Mouse (Mus musculus) liver, embryonic 14.5 days (tissue): ENCODE results near the gene Cdh22. TPM values are rescaled to one million over a fixed set of nuclear protein-coding genes. Genes with fewer than 3 reads are reported as not detected.

Source experiments
- ATAC-seq: fragments of 200-750 bp; cut with Nextera tagmentation; 2 replicates; pipeline ENCODE4 v1.8.0; 2017; ENCODE audit warnings: moderate number of reproducible peaks, mild to moderate bottlenecking, moderate library complexity; ENCODE audit not compliant: insufficient read depth
- DNase-seq, 3 experiments: peaks; one replicate each; pipeline ENCODE4 v3.0.0-alpha.2; 2012 to 2013; ENCODE audit warnings: low read depth in 3 of 3, low spot score in 3 of 3
- H3K27ac ChIP-seq: fragments of 300-500 bp; sonication (generic); 2 replicates; pipeline ENCODE4 v1.5.1; 2014; ENCODE audit warnings: moderate library complexity, mild to moderate bottlenecking, control low read depth, inconsistent platforms
- H3K27me3 ChIP-seq: fragments of 300-500 bp; sonication (generic); 2 replicates; pipeline ENCODE4 v1.6.1; 2014; ENCODE audit warnings: mild to moderate bottlenecking, low read length, moderate library complexity; ENCODE audit not compliant: control insufficient read depth, insufficient read depth
- H3K36me3 ChIP-seq: fragments of 300-500 bp; sonication (generic); replicated peaks from 2 replicates; pipeline ENCODE4 v1.6.1; 2014; ENCODE audit warnings: low read depth; ENCODE audit not compliant: control insufficient read depth, insufficient read depth
- H3K4me1 ChIP-seq, 2 experiments: fragments of 200-500 bp in 1 of 2; fragments of 300-500 bp in 1 of 2; sonication (generic) in 1 of 2; replicated peaks; 2 replicates each; pipeline ENCODE4 v1.6.1; 2012 to 2014; ENCODE audit warnings: antibody characterized with exemption in 1 of 2, inconsistent platforms in 1 of 2, low read length in 1 of 2; ENCODE audit not compliant: control insufficient read depth in 2 of 2, insufficient read depth in 2 of 2
- H3K4me2 ChIP-seq: fragments of 300-500 bp; sonication (generic); 2 replicates; pipeline ENCODE4 v1.6.1; 2014; ENCODE audit warnings: low read depth, mild to moderate bottlenecking, control low read depth, moderate library complexity
- H3K4me3 ChIP-seq, 2 experiments: fragments of 200-500 bp in 1 of 2; fragments of 300-500 bp in 1 of 2; sonication (generic) in 1 of 2; 2 replicates each; pipeline ENCODE4 v1.5.1; 2012 to 2014; ENCODE audit warnings: low read depth in 2 of 2, low read length in 2 of 2, mild to moderate bottlenecking in 2 of 2, control low read depth in 1 of 2, inconsistent platforms in 1 of 2, moderate library complexity in 1 of 2; ENCODE audit not compliant: insufficient read depth in 1 of 2
- H3K9ac ChIP-seq: fragments of 300-500 bp; sonication (generic); replicated peaks from 2 replicates; pipeline ENCODE4 v1.6.1; 2014; ENCODE audit warnings: mild to moderate bottlenecking, control low read depth, moderate library complexity
- H3K9me3 ChIP-seq: fragments of 300-500 bp; sonication (generic); 2 replicates; pipeline ENCODE4 v1.6.1; 2016; ENCODE audit warnings: low read length, mixed read lengths; ENCODE audit not compliant: control insufficient read depth
- CTCF ChIP-seq: IDR thresholded peaks from 2 replicates; pipeline ENCODE4 v1.5.1; 2016; ENCODE audit warnings: antibody characterized with exemption, low read depth, control low read depth
- EP300 ChIP-seq: IDR thresholded peaks from 2 replicates; pipeline ENCODE4 v1.6.1; 2016; ENCODE audit warnings: antibody characterized with exemption, low read depth
- WGBS: fragments of 180-500 bp; shearing (Covaris S2); extraction: QIAGEN DNeasy Blood & Tissue Kit; methylation state at CpG from one replicate; pipeline ENCODE4 v1.1.7; 2014; ENCODE audit not compliant: insufficient replicate concordance; 5-methylcytosine and 5-hydroxymethylcytosine counted together
- polyA plus RNA-seq, 2 experiments: library from polyadenylated mRNA; depleted of rRNA in 1 of 2; stranded (reverse) in 1 of 2; unstranded in 1 of 2; fragments of >200 nt; fragmentation: Nextera tagmentation in 1 of 2; extraction: Ambion mirVana in 1 of 2; gene quantifications; 2 replicates each; pipeline versions ENCODE4 v1.2.1 to v1.2.3; 2012 to 2014

The Cdh22 gene
- polyA plus RNA-seq (2012; rRNA removed) (0.02 TPM in 2 replicates), polyA plus RNA-seq (2014; fragmentation: Nextera tagmentation; extraction: Ambion mirVana) (not detected in 2 replicates)

- peak within 1 kb of the TSS; percentile 45 for H3K4me2 ChIP-seq
- H3K9ac ChIP-seq = no peak within 1 kb of the TSS
- no peaks in the 10 kb centered on the region for H3K4me1 ChIP-seq
- peaks cover 69% of the 10 kb centered on the region for H3K27me3 ChIP-seq
- H3K27ac ChIP-seq = no peak within 1 kb of the TSS
- peak within 1 kb of the TSS; percentile 16 to 17 for H3K4me3 ChIP-seq
- 2% methylated on average over 55 of the region's 60 CpGs for WGBS
- TF ChIP-seq CTCF (peak; percentile 28; the same call in 1 of the 2 replicates), EP300 (no peak)
- H3K9me3 ChIP-seq = no peaks in the 10 kb centered on the region
- H3K36me3 ChIP-seq = no peaks in the 10 kb centered on the region
- no peak for DNase-seq
- no peak for ATAC-seq
Measured at GRCm38 (mm10) chr2:165234613-165235291, at the start of gene Cdh22. Gene Cdh22, minus strand, starts transcription at chr2:165234853.

- Histone ChIP-seq H3K36me3 (no peaks in the 10 kb centered on the region), H3K27ac (no peak overlapping the region), H3K9ac (no peak overlapping the region), H3K27me3 (no peaks in the 10 kb centered on the region), H3K4me3 (no peak overlapping the region), H3K4me2 (no peak overlapping the region), H3K9me3 (no peaks in the 10 kb centered on the region), H3K4me1 (peaks cover 8% of the 10 kb centered on the region in 2 experiments)
- no peak for DNase-seq
- no peak for ATAC-seq
- TF ChIP-seq EP300 (no peak), CTCF (no peak)
- 68% methylated on average over 7 of the region's 7 CpGs for WGBS
Measured at GRCm38 (mm10) chr2:165284377-165284776, 49.7 kb upstream of the Cdh22 start.

- Histone ChIP-seq H3K36me3 (no peaks in the 10 kb centered on the region), H3K27ac (no peak overlapping the region), H3K4me2 (no peak overlapping the region), H3K9ac (no peak overlapping the region), H3K4me1 (peaks cover 8% of the 10 kb centered on the region in 2 experiments), H3K4me3 (no peak overlapping the region), H3K9me3 (no peaks in the 10 kb centered on the region), H3K27me3 (no peaks in the 10 kb centered on the region)
- WGBS = 72% methylated on average over 3 of the region's 3 CpGs
- no peak for TF ChIP-seq EP300
- no peak for TF ChIP-seq CTCF
- ATAC-seq (no peak), DNase-seq (no peak)
Measured at GRCm38 (mm10) chr2:165283644-165284043, 49.0 kb upstream of the Cdh22 start.

- Histone ChIP-seq H3K4me3 (no peak overlapping the region), H3K9ac (no peak overlapping the region), H3K27me3 (no peaks in the 10 kb centered on the region), H3K27ac (no peak overlapping the region), H3K36me3 (no peaks in the 10 kb centered on the region), H3K4me1 (peaks cover 3 to 5% of the 10 kb centered on the region in 2 experiments), H3K9me3 (no peaks in the 10 kb centered on the region), H3K4me2 (no peak overlapping the region)
- TF ChIP-seq CTCF (no peak), EP300 (no peak)
- ATAC-seq (no peak), DNase-seq (no peak)
- 74% methylated on average over 6 of the region's 6 CpGs for WGBS
Measured at GRCm38 (mm10) chr2:165281779-165282311, 47.2 kb upstream of the Cdh22 start.

GRCm38 (mm10) chr2:165279351-165279750, 44.7 kb upstream of the Cdh22 start:
- 68% methylated on average over 10 of the region's 10 CpGs for WGBS
- Histone ChIP-seq H3K27me3 (no peaks in the 10 kb centered on the region), H3K27ac (no peak overlapping the region), H3K9ac (no peak overlapping the region), H3K4me1 (no peaks in the 10 kb centered on the region), H3K4me2 (no peak overlapping the region), H3K9me3 (no peaks in the 10 kb centered on the region), H3K4me3 (no peak overlapping the region), H3K36me3 (no peaks in the 10 kb centered on the region)
- DNase-seq = no peak
- TF ChIP-seq EP300 (no peak), CTCF (no peak)
- ATAC-seq = no peak
